Mouse (Mus musculus) cerebellum, adult 2 months (tissue): Measurements from ENCODE around the gene Sec11a.

ENCODE experiments used
- CTCF ChIP-seq: fragments of 200-500 bp; IDR thresholded peaks from 2 replicates; pipeline ENCODE4 v1.5.1; 2011; ENCODE audit warnings: low read depth, mild to moderate bottlenecking, control low read depth, low read length, moderate library complexity, borderline replicate concordance; ENCODE audit not compliant: insufficient read depth
- POLR2A ChIP-seq: fragments of 200-500 bp; IDR thresholded peaks from 2 replicates; pipeline ENCODE4 v1.6.1; 2011; ENCODE audit warnings: low read length, control low read depth, borderline replicate concordance; ENCODE audit not compliant: insufficient read depth

DNA sequence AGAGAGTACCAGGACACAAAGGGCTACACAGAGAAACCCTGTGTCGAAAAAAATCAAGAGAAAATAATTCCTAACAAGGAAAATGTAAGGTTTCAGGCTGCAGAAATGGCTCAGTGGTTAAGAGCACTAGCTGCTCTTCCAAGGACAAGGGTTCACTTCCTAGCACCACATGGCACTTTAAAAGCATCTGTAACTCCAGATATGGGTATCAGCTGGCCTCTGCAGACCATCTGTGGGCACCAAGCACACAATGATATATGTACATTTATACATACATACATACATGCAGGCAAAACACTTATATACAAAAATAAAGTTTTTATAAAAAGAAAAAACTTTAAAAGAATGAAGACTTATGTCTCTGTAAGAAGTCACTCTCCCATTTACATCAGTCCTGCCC lies 11.7 kb downstream of the Sec11a start:
- TF ChIP-seq POLR2A (no peak), CTCF (no peak)
